Mouse (Mus musculus): ENCODE data around the gene Bmper. TPM values are rescaled to one million over a fixed set of nuclear protein-coding genes. Genes with fewer than 3 reads are reported as not detected.

The Bmper gene
- polyA plus RNA-seq, 1 experiment = 17.2 TPM

DNA sequence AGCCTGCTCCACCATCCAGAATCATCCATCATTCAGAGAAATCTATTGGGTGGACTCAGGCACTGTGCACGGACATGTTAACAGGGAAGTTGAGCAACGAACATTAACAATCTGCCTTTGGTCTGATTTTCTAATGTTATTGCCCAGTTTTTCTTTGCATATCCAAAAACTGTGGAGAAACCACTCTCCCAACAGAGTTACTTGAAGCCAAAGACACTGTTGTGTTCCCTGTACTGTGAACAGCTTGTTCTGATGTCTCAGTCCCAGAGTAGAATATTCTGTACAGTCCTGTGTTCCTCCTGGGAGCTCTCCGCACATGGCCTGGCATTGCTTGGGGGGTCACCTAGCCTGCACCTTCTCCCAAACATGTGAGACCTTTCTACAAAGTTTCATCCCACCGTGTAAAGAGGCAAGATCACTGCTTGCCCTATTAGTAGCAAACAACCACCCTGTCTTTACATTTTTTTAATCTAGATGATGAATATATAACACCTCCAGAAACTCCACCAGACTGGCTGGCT lies 62.1 kb downstream of the Bmper start:
- Histone ChIP-seq H3K4me1 (ENCODE audit: control insufficient read depth, insufficient read depth, low read length) (peaks cover 10% of the 10 kb centered on the region), H3K27ac (ENCODE audit: insufficient read depth, low read length) (peak overlapping the region; percentile 49)
- TF ChIP-seq CTCF (IDR thresholded peaks at IDR 0.05; ENCODE audit: borderline replicate concordance, insufficient read depth, low read length) (no peak), POLR2A (IDR thresholded peaks at IDR 0.05; ENCODE audit: low read depth, low read length) (no peak)

DNA sequence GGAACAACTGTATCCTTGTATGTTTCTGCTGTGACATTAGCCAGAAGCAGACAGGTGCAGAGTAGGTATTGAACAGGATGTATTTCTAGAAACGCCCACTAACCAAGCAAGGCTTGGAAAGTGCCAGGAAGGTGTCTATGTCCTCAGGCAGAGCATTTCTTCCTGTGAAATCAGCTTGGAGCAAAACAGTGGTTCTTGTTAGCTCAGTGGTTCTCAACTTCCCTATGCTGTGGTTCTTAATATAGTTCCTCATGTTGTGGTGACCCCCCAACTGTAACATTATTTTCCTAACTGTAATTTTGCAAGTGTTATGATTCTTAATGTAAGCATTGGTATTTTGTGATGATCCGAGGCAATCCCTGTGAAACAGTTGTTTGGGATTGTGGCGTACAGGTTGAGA lies 70.7 kb downstream of the Bmper start:
- Histone ChIP-seq H3K27ac (ENCODE audit: insufficient read depth, low read length) (no peak overlapping the region), H3K4me1 (ENCODE audit: control insufficient read depth, insufficient read depth, low read length) (peaks cover 3% of the 10 kb centered on the region; the same call in 1 of the 2 replicates), H3K4me3 (ENCODE audit: insufficient read depth, low read length) (no peak overlapping the region)
- TF ChIP-seq POLR2A (IDR thresholded peaks at IDR 0.05; ENCODE audit: low read depth, low read length) = no peak
- no peak for TF ChIP-seq CTCF (IDR thresholded peaks at IDR 0.05; ENCODE audit: borderline replicate concordance, insufficient read depth, low read length)

More for the DNA sequence above, 62.1 kb downstream of the Bmper start:
- no peak overlapping the region for H3K4me3 ChIP-seq (ENCODE audit: insufficient read depth, low read length)

DNA sequence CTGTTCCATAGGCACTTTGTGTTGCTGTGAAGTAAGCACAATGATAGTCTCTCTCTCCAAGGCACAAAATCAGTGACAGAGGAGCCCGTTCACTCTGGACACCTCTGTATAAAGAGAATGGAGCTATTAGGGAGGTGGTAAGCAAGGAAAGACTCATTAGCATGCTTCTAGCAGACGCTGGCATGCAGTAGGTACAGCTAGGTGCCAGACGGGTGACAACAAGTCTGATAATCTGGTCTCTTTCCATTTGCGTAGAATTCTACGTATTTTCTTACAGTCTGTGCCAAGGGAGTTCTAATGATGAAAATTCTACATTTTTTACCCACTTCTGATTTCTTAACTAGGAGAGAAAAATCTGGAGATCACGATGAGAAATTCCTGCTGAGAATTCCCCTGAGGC lies 72.7 kb downstream of the Bmper start:
- peaks cover 3% of the 10 kb centered on the region; the same call in 1 of the 2 replicates for H3K4me1 ChIP-seq (ENCODE audit: control insufficient read depth, insufficient read depth, low read length)
- no peak overlapping the region for H3K27ac ChIP-seq (ENCODE audit: insufficient read depth, low read length)
- TF ChIP-seq CTCF (IDR thresholded peaks at IDR 0.05; ENCODE audit: borderline replicate concordance, insufficient read depth, low read length) = no peak
- no peak for TF ChIP-seq POLR2A (IDR thresholded peaks at IDR 0.05; ENCODE audit: low read depth, low read length)
- H3K4me3 ChIP-seq (ENCODE audit: insufficient read depth, low read length) = no peak overlapping the region

DNA sequence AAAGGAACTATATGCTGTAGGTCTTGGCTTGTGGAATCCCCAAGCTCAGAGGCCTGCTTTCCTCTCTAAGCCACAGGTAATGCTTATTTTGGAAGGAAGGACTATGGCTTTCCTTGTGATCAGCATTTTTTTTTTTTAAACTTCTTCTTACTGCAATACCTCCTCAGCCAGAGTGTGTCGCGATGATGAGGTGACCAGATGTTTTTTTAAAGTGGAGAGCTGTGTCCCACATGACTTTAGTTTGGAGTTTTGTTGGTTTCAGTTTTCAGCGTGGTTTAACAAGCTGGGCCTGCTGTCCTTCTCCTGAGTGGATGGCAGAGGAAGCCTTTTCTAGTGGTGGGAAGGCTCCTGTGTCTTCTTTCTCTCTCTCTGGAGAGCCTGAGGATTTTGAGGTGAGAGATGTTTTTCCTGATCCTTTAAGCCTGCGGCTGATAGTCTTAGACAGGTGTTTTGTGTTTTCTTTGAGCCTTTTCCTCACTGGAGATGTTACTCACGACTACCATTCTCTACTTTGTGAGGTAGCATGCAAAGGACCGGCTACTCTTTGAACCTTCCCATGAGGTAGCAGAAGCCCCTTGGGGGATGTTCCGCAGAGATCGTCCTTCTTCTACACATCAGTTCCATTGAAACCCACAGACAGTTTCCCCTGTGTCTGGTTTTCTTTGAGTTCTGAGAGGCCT lies 74.8 kb downstream of the Bmper start:
- Histone ChIP-seq H3K4me1 (ENCODE audit: control insufficient read depth, insufficient read depth, low read length) (peaks cover 3% of the 10 kb centered on the region; the same call in 1 of the 2 replicates), H3K4me3 (ENCODE audit: insufficient read depth, low read length) (no peak overlapping the region), H3K27ac (ENCODE audit: insufficient read depth, low read length) (no peak overlapping the region)
- TF ChIP-seq POLR2A (IDR thresholded peaks at IDR 0.05; ENCODE audit: low read depth, low read length) (no peak), CTCF (IDR thresholded peaks at IDR 0.05; ENCODE audit: borderline replicate concordance, insufficient read depth, low read length) (no peak)

DNA sequence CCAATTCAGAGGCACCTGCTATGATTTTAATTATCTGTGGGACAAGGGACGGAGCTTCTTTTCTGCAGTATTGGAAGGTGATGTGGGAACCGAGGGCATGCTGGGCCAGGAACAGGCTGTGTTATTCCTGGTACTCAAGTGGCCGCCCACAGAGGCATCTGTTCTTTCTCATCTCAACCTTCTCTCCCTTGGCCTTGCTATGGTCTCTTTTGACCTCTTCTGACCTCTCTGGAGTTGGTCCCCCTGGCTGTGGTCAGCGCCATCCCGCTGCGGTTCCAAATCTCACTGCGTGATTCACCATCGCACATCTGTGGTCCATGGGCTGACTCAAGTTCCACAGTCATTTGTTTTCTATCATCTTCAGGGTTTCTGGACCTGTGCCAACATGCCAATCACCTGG lies 77.5 kb downstream of the Bmper start:
- Histone ChIP-seq H3K4me1 (ENCODE audit: control insufficient read depth, insufficient read depth, low read length) (peaks cover 11% of the 10 kb centered on the region; the same call in 1 of the 2 replicates), H3K27ac (ENCODE audit: insufficient read depth, low read length) (no peak overlapping the region), H3K4me3 (ENCODE audit: insufficient read depth, low read length) (no peak overlapping the region)
- TF ChIP-seq CTCF (IDR thresholded peaks at IDR 0.05; ENCODE audit: borderline replicate concordance, insufficient read depth, low read length) = no peak

DNA sequence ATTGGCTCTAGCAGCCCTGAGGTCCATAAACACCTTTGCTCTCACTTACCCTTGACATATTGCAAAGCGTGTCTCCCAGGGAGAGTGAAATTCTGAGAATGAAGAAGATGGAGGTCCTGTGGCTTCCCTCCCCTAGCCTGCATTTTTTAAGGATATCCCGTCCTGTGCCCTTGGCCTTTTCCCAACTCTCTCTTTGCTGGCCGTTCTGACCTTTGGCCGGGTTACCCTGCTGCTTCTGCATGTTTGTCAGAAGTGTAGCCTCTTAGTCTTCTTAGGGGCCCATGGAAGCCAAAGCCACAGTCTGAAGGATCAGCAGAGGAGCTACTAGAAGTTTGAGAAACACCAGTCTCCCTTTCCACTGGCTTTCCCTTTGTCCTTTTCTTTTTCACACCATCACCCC lies 82.8 kb downstream of the Bmper start:
- Histone ChIP-seq H3K4me1 (ENCODE audit: control insufficient read depth, insufficient read depth, low read length) (peaks cover 10% of the 10 kb centered on the region), H3K4me3 (ENCODE audit: insufficient read depth, low read length) (no peak overlapping the region), H3K27ac (ENCODE audit: insufficient read depth, low read length) (peak overlapping the region; percentile 48; the same call in 1 of the 2 replicates)
- no peak for TF ChIP-seq POLR2A (IDR thresholded peaks at IDR 0.05; ENCODE audit: low read depth, low read length)
- no peak for TF ChIP-seq CTCF (IDR thresholded peaks at IDR 0.05; ENCODE audit: borderline replicate concordance, insufficient read depth, low read length)

DNA sequence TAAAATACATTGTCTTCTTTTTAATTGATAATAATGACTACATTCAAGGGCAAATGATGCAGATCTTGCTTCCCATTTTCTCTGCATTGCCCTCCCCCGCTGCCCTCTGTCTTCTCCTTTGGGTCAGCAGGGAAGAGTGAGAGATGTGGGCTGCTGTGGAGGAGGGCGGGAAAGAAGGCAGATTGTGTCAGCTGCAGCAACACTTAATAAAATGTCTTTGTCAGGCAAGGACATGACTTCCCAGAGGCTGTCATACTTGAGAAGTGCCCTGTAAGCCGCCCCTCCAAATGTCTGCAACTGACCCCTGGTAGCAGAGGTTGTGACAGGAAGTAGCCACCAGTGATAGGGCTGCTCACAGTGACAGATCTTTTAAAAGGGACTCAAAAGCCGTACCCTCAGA lies 83.3 kb downstream of the Bmper start:
- H3K27ac ChIP-seq (ENCODE audit: insufficient read depth, low read length) = no peak overlapping the region
- TF ChIP-seq POLR2A (IDR thresholded peaks at IDR 0.05; ENCODE audit: low read depth, low read length) (no peak), CTCF (IDR thresholded peaks at IDR 0.05; ENCODE audit: borderline replicate concordance, insufficient read depth, low read length) (no peak)
- H3K4me1 ChIP-seq (ENCODE audit: control insufficient read depth, insufficient read depth, low read length) = peaks cover 14% of the 10 kb centered on the region
- H3K4me3 ChIP-seq (ENCODE audit: insufficient read depth, low read length) = no peak overlapping the region

DNA sequence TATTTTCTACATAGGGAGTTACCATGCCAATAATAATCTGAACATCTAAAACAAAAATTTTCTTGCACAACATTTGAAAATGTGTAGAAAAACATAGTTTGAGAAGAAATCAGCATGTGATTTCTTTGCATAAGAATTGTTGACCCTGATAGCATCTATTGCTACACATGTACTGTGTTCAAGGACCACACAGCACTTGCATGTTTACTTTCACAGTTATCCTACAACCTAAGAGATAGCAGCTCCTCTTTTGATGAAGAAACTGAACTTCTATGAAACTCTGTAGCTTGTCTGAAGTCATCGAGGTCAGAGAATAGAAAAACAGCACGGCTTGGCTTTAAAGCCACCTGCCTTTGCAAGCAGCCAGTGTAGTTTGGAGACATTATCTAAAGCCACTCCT lies 85.0 kb downstream of the Bmper start:
- peak overlapping the region; percentile 63 for H3K27ac ChIP-seq (ENCODE audit: insufficient read depth, low read length)
- H3K4me3 ChIP-seq (ENCODE audit: insufficient read depth, low read length) = no peak overlapping the region
- H3K4me1 ChIP-seq (ENCODE audit: control insufficient read depth, insufficient read depth, low read length) = peaks cover 14% of the 10 kb centered on the region
- TF ChIP-seq CTCF (IDR thresholded peaks at IDR 0.05; ENCODE audit: borderline replicate concordance, insufficient read depth, low read length) = no peak
- no peak for TF ChIP-seq POLR2A (IDR thresholded peaks at IDR 0.05; ENCODE audit: low read depth, low read length)

DNA sequence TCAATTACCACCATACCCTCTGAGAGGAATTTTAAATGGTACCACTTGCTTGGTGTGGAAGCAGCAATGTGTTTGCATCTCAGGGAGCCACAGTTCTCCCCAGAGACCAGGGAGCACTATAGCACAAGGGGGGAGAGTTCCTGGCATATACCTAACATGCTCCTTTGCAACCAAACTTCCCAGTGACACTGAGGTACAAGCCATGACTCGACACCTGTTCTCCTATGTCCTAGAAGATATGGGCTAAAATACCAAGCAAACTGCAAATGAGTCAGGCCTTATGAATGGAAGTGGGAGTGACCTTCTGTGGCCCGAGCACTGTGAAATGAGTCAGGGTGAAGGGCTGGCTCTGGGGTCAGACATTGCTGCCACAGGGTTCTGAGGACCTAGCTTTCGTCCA lies 88.1 kb downstream of the Bmper start:
- TF ChIP-seq POLR2A (IDR thresholded peaks at IDR 0.05; ENCODE audit: low read depth, low read length) = no peak
- TF ChIP-seq CTCF (IDR thresholded peaks at IDR 0.05; ENCODE audit: borderline replicate concordance, insufficient read depth, low read length) = no peak
- Histone ChIP-seq H3K27ac (ENCODE audit: insufficient read depth, low read length) (peak overlapping the region; percentile 35; the same call in 1 of the 2 replicates), H3K4me3 (ENCODE audit: insufficient read depth, low read length) (no peak overlapping the region), H3K4me1 (ENCODE audit: control insufficient read depth, insufficient read depth, low read length) (peaks cover 4% of the 10 kb centered on the region; the same call in 1 of the 2 replicates)

DNA sequence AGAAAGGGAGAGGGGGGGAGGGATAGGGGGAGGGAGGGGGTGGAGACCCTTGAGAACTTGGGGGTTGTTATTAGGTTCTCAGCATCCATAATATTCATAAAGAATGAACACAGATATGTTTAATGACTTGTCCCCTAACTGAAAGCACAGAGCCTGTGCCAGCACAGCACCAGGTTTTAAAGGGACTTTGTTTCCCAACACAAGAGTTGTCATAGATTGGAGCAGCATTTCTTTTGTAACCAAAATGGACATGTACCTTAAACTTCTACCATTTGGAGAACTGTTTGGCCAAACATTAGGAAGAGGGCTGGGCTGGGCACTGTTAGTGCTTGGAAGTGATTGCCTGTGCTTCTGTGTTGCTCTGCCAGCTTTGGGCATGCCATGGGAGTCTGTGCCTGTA lies 89.1 kb downstream of the Bmper start:
- Histone ChIP-seq H3K4me1 (ENCODE audit: control insufficient read depth, insufficient read depth, low read length) (peaks cover 4% of the 10 kb centered on the region; the same call in 1 of the 2 replicates), H3K27ac (ENCODE audit: insufficient read depth, low read length) (0 out of 2 replicates have a peak overlapping the region, but pooled peaks have one; percentile 20), H3K4me3 (ENCODE audit: insufficient read depth, low read length) (no peak overlapping the region)
- TF ChIP-seq CTCF (IDR thresholded peaks at IDR 0.05; ENCODE audit: borderline replicate concordance, insufficient read depth, low read length) (no peak), POLR2A (IDR thresholded peaks at IDR 0.05; ENCODE audit: low read depth, low read length) (no peak)

Data from embryonic fibroblast, embryonic 13.5 days (primary cell).